Mouse (Mus musculus) small intestine, adult 2 months (tissue): Measurements from ENCODE around the gene Rln1.

Source experiments
- CTCF ChIP-seq: fragments of 200-500 bp; IDR thresholded peaks from 2 replicates; pipeline ENCODE4 v1.5.1; 2012; ENCODE audit warnings: low read depth, mild to moderate bottlenecking, control low read depth, inconsistent platforms, low read length, moderate library complexity, mixed read lengths; ENCODE audit not compliant: insufficient replicate concordance, insufficient read length; ENCODE audit errors: extremely low read depth
- POLR2A ChIP-seq: fragments of 200-500 bp; IDR thresholded peaks from 2 replicates; pipeline ENCODE4 v1.6.1; 2012; ENCODE audit warnings: low read depth, mild to moderate bottlenecking, control low read depth, inconsistent platforms, low read length, moderate library complexity

DNA sequence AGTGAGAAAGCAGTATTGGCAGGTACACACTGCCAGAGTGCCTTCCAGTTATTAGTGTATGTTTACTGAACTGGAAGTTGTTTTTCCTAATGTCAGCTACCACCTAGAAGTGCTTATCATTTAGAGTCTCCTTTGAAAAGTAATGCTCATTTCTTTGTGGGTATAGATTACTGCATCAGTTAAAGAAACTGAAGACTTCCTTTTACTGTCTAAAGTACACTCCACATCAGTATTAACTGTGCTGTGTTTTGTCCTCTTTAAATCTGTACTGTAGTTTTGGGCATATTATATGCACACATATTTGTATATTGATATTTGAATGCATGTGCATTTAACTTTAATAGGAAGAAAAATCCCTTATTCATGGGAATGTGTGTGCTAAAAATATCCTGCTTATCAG, 38.3 kb downstream of the Rln1 start:
- TF ChIP-seq POLR2A = no peak
- no peak for TF ChIP-seq CTCF
